Mouse (Mus musculus): Measurements from ENCODE around the gene Tacr2.

- TF ChIP-seq CTCF (IDR thresholded peaks at IDR 0.05): no peak
- TF ChIP-seq EP300 (IDR thresholded peaks at IDR 0.05): no peak
Measured at GRCm38 (mm10) chr10:62215633-62216032, 36.6 kb upstream of the Tacr2 start.

Data from lung, postnatal 0 days (tissue).